Mouse (Mus musculus): ENCODE results near the gene Cln6.
"Not testable (repeated sequence)": the region's sequence is repeated elsewhere in the genome, so short reads cannot be mapped to it uniquely, and the experiment has no call there.

- not testable (repeated sequence) for TF ChIP-seq FLI1 (IDR thresholded peaks at IDR 0.05; ENCODE audit: low read length); GATA1 (IDR thresholded peaks at IDR 0.05; ENCODE audit: borderline replicate concordance, low read length)
These were observed 21.5 kb downstream of the Cln6 start for GRCm38 (mm10) chr9:62860102-62860501.

Data from megakaryocyte, embryonic 14.5 days (primary cell).